Mouse (Mus musculus): ENCODE measurements at regions not wholly inside any gene's neighbourhood (a gene's known extent, or its start where the extent isn't known, plus 50 kb on each side); places are given as distances from the start of the nearest gene placed in this dataset.

DNA sequence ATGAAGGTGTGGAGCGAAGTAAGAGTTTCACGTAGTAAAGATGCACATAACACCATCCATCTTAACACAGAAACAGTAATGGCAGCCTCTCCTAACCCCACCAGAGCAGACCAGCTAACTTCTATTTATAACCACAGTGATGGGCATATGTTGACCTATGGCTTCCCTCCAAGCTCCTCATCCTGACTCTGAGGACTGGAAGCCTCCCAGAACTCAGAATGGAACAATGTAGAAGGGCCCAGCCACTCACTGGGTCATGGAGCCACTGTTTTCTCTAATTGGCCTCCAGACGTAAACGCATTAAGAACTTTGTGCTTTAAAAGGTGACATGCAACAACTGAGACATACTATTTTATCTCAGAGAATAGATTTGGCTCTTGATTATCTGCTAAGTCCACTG, 77.0 kb downstream of the Irs2 start:
- Histone ChIP-seq H3K4me1 (ENCODE audit: control insufficient read depth, insufficient read depth, low read length) (no peaks in the 10 kb centered on the region), H3K27ac (ENCODE audit: insufficient read depth, low read depth, low read length) (no peak overlapping the region), H3K4me3 (ENCODE audit: insufficient read depth, low read length) (no peak overlapping the region)
- no peak for TF ChIP-seq POLR2A (IDR thresholded peaks at IDR 0.05; ENCODE audit: borderline replicate concordance, low read depth, low read length)

- no peak for TF ChIP-seq POLR2A (IDR thresholded peaks at IDR 0.05; ENCODE audit: borderline replicate concordance, low read depth, low read length)
- no peak for TF ChIP-seq CTCF (IDR thresholded peaks at IDR 0.05; ENCODE audit: low read depth, low read length)
- H3K27ac ChIP-seq (ENCODE audit: insufficient read depth, low read depth, low read length), result no peak overlapping the region
- no peak overlapping the region for H3K4me3 ChIP-seq (ENCODE audit: insufficient read depth, low read length)
- peaks cover 6% of the 10 kb centered on the region for H3K4me1 ChIP-seq (ENCODE audit: control insufficient read depth, insufficient read depth, low read length)
Observed at GRCm38 (mm10) chr8:10928836-10929235, 79.4 kb downstream of the Irs2 start.

DNA sequence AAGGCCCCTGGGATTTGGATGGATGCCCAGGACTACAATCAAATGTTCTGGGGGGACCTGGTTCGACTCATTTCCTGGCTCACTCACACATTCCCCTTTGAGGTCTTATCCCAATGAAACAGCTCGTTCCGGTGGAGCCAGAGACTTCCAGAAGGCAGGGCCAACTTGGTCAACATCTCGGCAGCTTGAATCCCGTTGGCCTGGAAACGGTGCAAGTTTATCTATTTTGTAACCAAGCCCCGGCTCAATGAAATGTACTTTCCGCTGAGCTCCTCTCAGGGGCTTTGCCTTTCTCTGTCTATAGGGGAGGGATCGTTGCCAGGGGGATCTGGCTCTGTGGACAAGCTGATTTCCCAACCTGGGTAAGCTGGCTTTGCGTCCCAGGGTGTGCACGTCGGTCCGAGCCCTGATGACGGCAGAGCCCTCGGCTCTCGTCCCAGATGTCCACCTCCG, 79.9 kb downstream of the Irs2 start:
- no peak for TF ChIP-seq CTCF (IDR thresholded peaks at IDR 0.05; ENCODE audit: low read depth, low read length)
- no peak for TF ChIP-seq POLR2A (IDR thresholded peaks at IDR 0.05; ENCODE audit: borderline replicate concordance, low read depth, low read length)
- H3K4me1 ChIP-seq (ENCODE audit: control insufficient read depth, insufficient read depth, low read length), result peaks cover 7% of the 10 kb centered on the region
- H3K27ac ChIP-seq (ENCODE audit: insufficient read depth, low read depth, low read length), result no peak overlapping the region
- no peak overlapping the region for H3K4me3 ChIP-seq (ENCODE audit: insufficient read depth, low read length)

GRCm38 (mm10) chr8:10927187-10927586, 81.1 kb downstream of the Irs2 start:
- TF ChIP-seq CTCF (IDR thresholded peaks at IDR 0.05; ENCODE audit: low read depth, low read length), result no peak
- TF ChIP-seq POLR2A (IDR thresholded peaks at IDR 0.05; ENCODE audit: borderline replicate concordance, low read depth, low read length), result no peak
- peaks cover 7% of the 10 kb centered on the region for H3K4me1 ChIP-seq (ENCODE audit: control insufficient read depth, insufficient read depth, low read length)
- H3K4me3 ChIP-seq (ENCODE audit: insufficient read depth, low read length), result no peak overlapping the region
- no peak overlapping the region for H3K27ac ChIP-seq (ENCODE audit: insufficient read depth, low read depth, low read length)

DNA sequence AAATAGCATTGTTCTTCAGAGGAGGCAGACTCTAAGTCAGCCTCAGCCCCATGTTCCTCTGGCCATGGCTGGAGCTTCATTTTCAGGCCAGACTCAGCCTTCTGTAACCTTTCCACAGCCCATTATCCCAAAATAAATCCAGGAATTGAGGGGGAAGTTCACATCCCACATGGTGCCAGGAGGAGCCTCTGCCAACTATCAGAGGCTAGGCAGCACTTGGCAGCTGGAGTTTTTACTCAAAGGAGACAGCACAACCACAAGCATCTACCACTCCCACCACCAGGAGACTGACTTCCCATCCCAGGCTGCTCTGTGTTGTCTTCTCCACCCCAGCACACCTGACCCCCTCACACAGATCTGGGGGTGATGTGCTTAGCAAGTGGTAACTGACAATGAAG, 81.7 kb downstream of the Irs2 start:
- peaks cover 7% of the 10 kb centered on the region for H3K4me1 ChIP-seq (ENCODE audit: control insufficient read depth, insufficient read depth, low read length)
- no peak overlapping the region for H3K4me3 ChIP-seq (ENCODE audit: insufficient read depth, low read length)
- no peak overlapping the region for H3K27ac ChIP-seq (ENCODE audit: insufficient read depth, low read depth, low read length)
- TF ChIP-seq POLR2A (IDR thresholded peaks at IDR 0.05; ENCODE audit: borderline replicate concordance, low read depth, low read length) (no peak), CTCF (IDR thresholded peaks at IDR 0.05; ENCODE audit: low read depth, low read length) (no peak)

- Histone ChIP-seq H3K4me3 (ENCODE audit: insufficient read depth, low read length) (no peak overlapping the region), H3K27ac (ENCODE audit: insufficient read depth, low read depth, low read length) (no peak overlapping the region), H3K4me1 (ENCODE audit: control insufficient read depth, insufficient read depth, low read length) (peaks cover 7% of the 10 kb centered on the region)
- TF ChIP-seq CTCF (IDR thresholded peaks at IDR 0.05; ENCODE audit: low read depth, low read length), result no peak
- TF ChIP-seq POLR2A (IDR thresholded peaks at IDR 0.05; ENCODE audit: borderline replicate concordance, low read depth, low read length), result no peak
Observed at GRCm38 (mm10) chr8:10925582-10926517, 82.4 kb downstream of the Irs2 start.

- peaks cover 7% of the 10 kb centered on the region for H3K4me1 ChIP-seq (ENCODE audit: control insufficient read depth, insufficient read depth, low read length)
Observed at GRCm38 (mm10) chr8:10924526-10925199, 83.6 kb downstream of the Irs2 start.

DNA sequence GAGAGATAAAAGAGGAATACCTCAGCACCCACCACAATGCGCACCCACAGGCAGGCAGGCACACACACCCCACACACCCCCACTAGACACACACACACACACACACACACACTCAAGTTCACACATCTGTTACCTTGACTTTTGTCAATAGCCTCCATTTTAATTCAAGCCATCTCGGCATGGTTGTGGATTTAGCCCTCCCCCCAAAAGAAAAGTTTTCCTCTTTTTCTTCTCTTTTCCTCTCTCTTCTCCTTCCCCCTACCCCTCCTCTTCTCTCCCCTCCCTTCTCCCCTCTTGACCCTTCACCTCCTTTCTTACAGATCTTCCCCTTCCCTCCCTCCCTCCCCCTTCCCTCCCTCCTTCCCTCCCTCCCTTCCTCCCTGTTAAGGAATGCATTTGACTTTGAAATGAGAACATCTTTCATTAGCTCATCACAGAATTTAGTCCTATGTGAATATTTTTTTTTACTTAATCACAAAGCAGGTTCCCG, 84.2 kb downstream of the Irs2 start:
- peak overlapping the region; percentile 30; the same call in 1 of the 2 replicates for H3K4me3 ChIP-seq (ENCODE audit: insufficient read depth, low read length)
- peaks cover 7% of the 10 kb centered on the region for H3K4me1 ChIP-seq (ENCODE audit: control insufficient read depth, insufficient read depth, low read length)
- H3K27ac ChIP-seq (ENCODE audit: insufficient read depth, low read depth, low read length), result 0 out of 2 replicates have a peak overlapping the region, but pooled peaks have one; percentile 29
- no peak for TF ChIP-seq POLR2A (IDR thresholded peaks at IDR 0.05; ENCODE audit: borderline replicate concordance, low read depth, low read length)
- no peak for TF ChIP-seq CTCF (IDR thresholded peaks at IDR 0.05; ENCODE audit: low read depth, low read length)

More at GRCm38 (mm10) chr8:10924526-10925199, 83.6 kb downstream of the Irs2 start:
- Histone ChIP-seq H3K27ac (ENCODE audit: insufficient read depth, low read depth, low read length) (peak overlapping the region; percentile 29), H3K4me3 (ENCODE audit: insufficient read depth, low read length) (peak overlapping the region; percentile 30)
- TF ChIP-seq POLR2A (IDR thresholded peaks at IDR 0.05; ENCODE audit: borderline replicate concordance, low read depth, low read length) (no peak), CTCF (IDR thresholded peaks at IDR 0.05; ENCODE audit: low read depth, low read length) (no peak)

DNA sequence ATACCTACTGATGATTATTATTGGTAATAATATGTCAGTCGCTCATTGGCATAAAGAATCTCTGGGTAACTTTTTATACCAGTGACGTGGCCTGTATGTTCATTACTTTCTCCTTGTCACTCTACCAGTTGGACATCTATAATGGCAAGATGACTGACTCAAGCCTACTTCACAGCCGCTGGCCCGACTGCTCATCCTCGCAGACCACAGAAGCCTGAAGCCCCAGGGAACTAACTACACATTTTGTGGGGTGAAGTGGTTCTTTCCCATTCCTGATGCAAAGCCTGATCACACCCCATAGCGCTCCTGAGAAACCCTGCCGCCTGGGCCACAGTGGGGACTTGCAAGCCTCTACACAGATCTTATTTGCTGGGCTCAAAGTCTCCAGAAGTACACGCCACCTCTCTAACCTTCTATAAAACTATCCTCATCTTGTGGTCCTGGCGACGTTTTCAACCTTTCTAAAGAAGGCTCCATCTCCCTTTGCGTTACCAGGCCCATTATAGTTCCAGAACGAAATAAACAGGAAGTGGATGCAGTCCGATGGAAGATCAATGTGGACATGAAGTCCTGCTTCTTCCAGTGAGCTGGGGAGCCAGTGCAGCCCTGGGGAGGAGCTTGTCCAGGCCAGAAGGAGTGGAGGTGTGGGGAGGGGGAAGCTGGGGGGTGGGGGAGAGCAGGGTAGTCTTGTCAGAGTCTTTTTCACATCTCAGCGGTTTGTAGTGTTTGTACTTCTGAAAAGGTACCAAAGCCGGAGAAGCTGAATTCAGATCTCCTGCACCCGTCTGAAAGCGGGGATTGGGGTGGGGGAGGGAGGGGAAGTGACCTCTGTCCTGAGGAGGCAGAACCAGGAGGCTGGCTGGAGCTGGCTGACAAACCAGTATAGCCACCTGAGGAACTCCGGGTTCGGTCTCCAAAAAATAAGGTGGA, 84.9 kb downstream of the Irs2 start:
- Histone ChIP-seq H3K27ac (ENCODE audit: insufficient read depth, low read depth, low read length) (no peak overlapping the region), H3K4me1 (ENCODE audit: control insufficient read depth, insufficient read depth, low read length) (peaks cover 7% of the 10 kb centered on the region), H3K4me3 (ENCODE audit: insufficient read depth, low read length) (no peak overlapping the region)
- TF ChIP-seq POLR2A (IDR thresholded peaks at IDR 0.05; ENCODE audit: borderline replicate concordance, low read depth, low read length) (no peak), CTCF (IDR thresholded peaks at IDR 0.05; ENCODE audit: low read depth, low read length) (no peak)

All from bone marrow macrophage, adult 2 months (primary cell).